Mouse (Mus musculus) liver, embryonic 14.5 days (tissue): Measurements from ENCODE around the gene Gabrb3.

Experiments used
- CTCF ChIP-seq: IDR thresholded peaks from 2 replicates; pipeline ENCODE4 v1.5.1; 2016; ENCODE audit warnings: antibody characterized with exemption, low read depth, control low read depth
- EP300 ChIP-seq: IDR thresholded peaks from 2 replicates; pipeline ENCODE4 v1.6.1; 2016; ENCODE audit warnings: antibody characterized with exemption, low read depth

DNA sequence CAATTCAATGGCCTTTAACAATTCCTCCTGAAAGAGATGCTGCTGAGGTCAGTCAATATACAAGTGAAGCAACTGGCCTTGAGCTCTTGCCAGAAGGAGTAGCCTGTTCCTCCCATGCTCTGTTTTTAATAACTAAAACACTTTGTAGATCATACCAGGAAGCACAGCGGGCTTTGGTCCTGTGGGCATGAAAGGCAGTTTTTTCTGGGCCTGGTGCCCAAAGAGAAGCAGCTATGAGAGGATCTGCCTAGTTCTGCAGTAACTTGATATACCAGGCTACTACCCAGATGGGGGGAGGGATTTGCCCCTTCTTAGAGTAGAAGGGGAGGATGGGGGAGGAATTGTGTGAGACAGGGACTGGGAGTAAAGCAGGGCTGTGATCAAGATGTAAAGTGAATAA, 284.1 kb downstream of the Gabrb3 start:
- no peak for TF ChIP-seq CTCF
- no peak for TF ChIP-seq EP300
